Mouse (Mus musculus) midbrain, embryonic 11.5 days (tissue): ENCODE measurements at regions not wholly inside any gene's neighbourhood (a gene's known extent, or its start where the extent isn't known, plus 50 kb on each side); places are given as distances from the start of the nearest gene placed in this dataset.

Source experiments
- ATAC-seq: fragments of 200-750 bp; cut with Nextera tagmentation; 2 replicates; pipeline ENCODE4 v1.8.0; 2017; ENCODE audit warnings: moderate TSS enrichment, moderate library complexity; ENCODE audit not compliant: low FRiP score
- DNase-seq: peaks from one replicate; pipeline ENCODE4 v3.0.0; 2015; ENCODE audit warnings: low spot score; ENCODE audit errors: missing footprints
- H3K27ac ChIP-seq: fragments of 300-500 bp; sonication (generic); 2 replicates; pipeline ENCODE4 v1.5.1; 2014; ENCODE audit warnings: low read depth, low read length
- H3K27me3 ChIP-seq: fragments of 300-500 bp; sonication (generic); 2 replicates; pipeline ENCODE4 v1.6.1; 2014; ENCODE audit warnings: mild to moderate bottlenecking, low read length, moderate library complexity, mixed read lengths; ENCODE audit not compliant: control insufficient read depth, insufficient read depth
- H3K36me3 ChIP-seq: fragments of 300-500 bp; sonication (generic); 2 replicates; pipeline ENCODE4 v1.6.1; 2014; ENCODE audit warnings: mild to moderate bottlenecking, low read length, moderate library complexity, mixed read lengths; ENCODE audit not compliant: control insufficient read depth, insufficient read depth
- H3K4me1 ChIP-seq: fragments of 300-500 bp; sonication (generic); 2 replicates; pipeline ENCODE4 v1.6.1; 2014; ENCODE audit warnings: low read length; ENCODE audit not compliant: control insufficient read depth, insufficient read depth
- H3K4me2 ChIP-seq: fragments of 300-500 bp; sonication (generic); 2 replicates; pipeline ENCODE4 v1.6.1; 2014; ENCODE audit warnings: mild to moderate bottlenecking, moderate library complexity
- H3K4me3 ChIP-seq: fragments of 300-500 bp; sonication (generic); 2 replicates; pipeline ENCODE4 v1.5.1; 2014; ENCODE audit warnings: low read depth, low read length
- H3K9ac ChIP-seq: fragments of 300-500 bp; sonication (generic); 2 replicates; pipeline ENCODE4 v1.6.1; 2014; ENCODE audit warnings: low read length
- H3K9me3 ChIP-seq: fragments of 300-500 bp; sonication (generic); 2 replicates; pipeline ENCODE4 v1.6.1; 2016; ENCODE audit warnings: low read length; ENCODE audit not compliant: control insufficient read depth
- WGBS: fragments of 180-500 bp; shearing (Covaris S2); extraction: QIAGEN DNeasy Blood & Tissue Kit; methylation state at CpG from one replicate; pipeline ENCODE4 v1.1.7; 2014; 5-methylcytosine and 5-hydroxymethylcytosine counted together

DNA sequence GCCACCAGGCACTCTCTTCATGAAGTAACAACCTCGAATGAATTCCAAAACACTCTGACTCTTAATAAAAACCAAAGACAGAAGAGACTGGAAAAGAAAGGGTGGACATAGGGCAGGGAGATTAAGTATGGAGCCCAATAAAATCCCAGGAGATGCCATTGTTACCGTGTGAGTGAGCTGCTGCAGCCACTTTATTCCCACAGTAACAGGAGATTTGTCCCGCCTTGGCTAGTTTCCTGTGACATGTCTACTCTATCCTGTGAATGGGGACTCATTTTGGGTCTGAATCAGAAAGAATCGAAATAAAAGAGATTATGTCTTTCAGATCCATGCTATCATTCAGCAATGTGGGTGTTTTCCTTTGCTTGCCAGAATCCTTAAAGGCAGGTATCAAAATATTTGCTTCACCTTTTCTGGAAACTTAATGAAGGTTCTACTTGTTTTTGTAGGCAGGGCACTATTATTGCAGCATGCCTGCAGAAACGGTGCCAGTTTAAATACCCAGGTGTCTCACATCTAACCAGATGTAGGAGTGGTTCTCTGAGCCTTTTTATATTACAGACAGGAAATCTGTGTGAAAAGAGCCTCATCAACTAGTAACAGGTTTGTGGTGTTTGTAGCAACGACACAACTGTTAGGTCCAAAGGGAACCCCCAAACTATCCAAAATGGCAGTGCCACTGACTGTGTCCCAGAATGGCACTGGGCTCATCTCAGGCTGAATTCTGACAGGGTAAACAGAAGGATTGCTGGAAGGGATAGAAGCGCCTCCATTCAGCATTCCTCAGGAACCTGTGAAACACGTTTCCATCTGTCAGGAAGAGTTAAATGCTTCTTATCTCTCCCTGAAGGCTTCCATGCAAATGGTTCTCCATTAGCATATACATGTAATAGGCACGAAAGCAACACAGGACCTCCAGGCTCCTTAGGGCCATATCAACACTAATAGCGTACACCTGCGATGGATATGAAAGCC, 55.5 kb upstream of the Chd2 start:
- no peak overlapping the region for H3K4me2 ChIP-seq
- no peaks in the 10 kb centered on the region for H3K27me3 ChIP-seq
- no peak overlapping the region for H3K4me3 ChIP-seq
- H3K9me3 ChIP-seq, result no peaks in the 10 kb centered on the region
- peak overlapping the region; percentile 18; the same call in 1 of the 2 replicates for H3K9ac ChIP-seq
- no peak for ATAC-seq
- no peaks in the 10 kb centered on the region for H3K36me3 ChIP-seq
- H3K4me1 ChIP-seq, result peaks cover 28% of the 10 kb centered on the region
- DNase-seq, result no peak
- H3K27ac ChIP-seq, result no peak overlapping the region
- 55% methylated on average over 11 of the region's 11 CpGs for WGBS

DNA sequence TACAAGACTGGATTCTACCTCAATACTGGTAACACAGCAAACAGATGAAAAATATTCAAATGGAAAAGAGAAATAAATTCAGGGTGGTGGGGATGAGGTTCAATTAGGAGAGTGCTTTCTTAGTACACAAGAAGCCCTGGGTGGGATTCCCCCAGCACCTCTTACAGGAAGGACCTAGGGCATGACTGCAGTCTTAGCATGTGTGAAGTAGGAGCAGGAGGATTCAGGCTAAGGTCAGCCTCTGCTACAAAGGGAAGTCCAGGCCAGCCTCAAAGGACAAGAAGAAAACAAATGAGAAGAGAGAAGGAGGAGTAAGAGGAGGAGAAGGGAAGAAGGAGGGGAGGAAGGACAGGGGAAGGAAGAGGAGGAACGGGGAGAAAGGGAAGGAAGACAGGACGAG, 54.8 kb upstream of the Chd2 start:
- DNase-seq, result no peak
- Histone ChIP-seq H3K27me3 (no peaks in the 10 kb centered on the region), H3K36me3 (no peaks in the 10 kb centered on the region), H3K9ac (no peak overlapping the region), H3K27ac (no peak overlapping the region), H3K4me1 (peaks cover 28% of the 10 kb centered on the region), H3K4me3 (no peak overlapping the region), H3K9me3 (no peaks in the 10 kb centered on the region), H3K4me2 (no peak overlapping the region)
- 30% methylated on average over 2 of the region's 2 CpGs for WGBS
- no peak for ATAC-seq

GRCm38 (mm10) chr7:73595860-73596259, 54.2 kb upstream of the Chd2 start:
- 58% methylated on average over 9 of the region's 9 CpGs for WGBS

GRCm38 (mm10) chr7:73595140-73595825, 53.7 kb upstream of the Chd2 start:
- peak; percentile 99 for ATAC-seq
- H3K27me3 ChIP-seq, result no peaks in the 10 kb centered on the region
- peak overlapping the region; percentile 25 for H3K4me3 ChIP-seq
- peak overlapping the region; percentile 81 for H3K27ac ChIP-seq
- peaks cover 28% of the 10 kb centered on the region for H3K4me1 ChIP-seq
- H3K4me2 ChIP-seq, result peak overlapping the region; percentile 52
- no peaks in the 10 kb centered on the region for H3K9me3 ChIP-seq
- WGBS, result 4% methylated on average over 23 of the region's 23 CpGs
- peak overlapping the region; percentile 47; the same call in 1 of the 2 replicates for H3K9ac ChIP-seq
- peak; percentile 98 for DNase-seq
- no peaks in the 10 kb centered on the region for H3K36me3 ChIP-seq

More at GRCm38 (mm10) chr7:73595860-73596259, 54.2 kb upstream of the Chd2 start:
- Histone ChIP-seq H3K4me3 (no peak overlapping the region), H3K27me3 (no peaks in the 10 kb centered on the region), H3K9ac (no peak overlapping the region), H3K4me1 (peaks cover 28% of the 10 kb centered on the region), H3K9me3 (no peaks in the 10 kb centered on the region), H3K27ac (peak overlapping the region; percentile 81), H3K36me3 (no peaks in the 10 kb centered on the region), H3K4me2 (peak overlapping the region; percentile 52; the same call in 1 of the 2 replicates)
- ATAC-seq (0 out of 2 replicates have a peak, but pooled peaks have one; percentile 10), DNase-seq (peak; percentile 86)

DNA sequence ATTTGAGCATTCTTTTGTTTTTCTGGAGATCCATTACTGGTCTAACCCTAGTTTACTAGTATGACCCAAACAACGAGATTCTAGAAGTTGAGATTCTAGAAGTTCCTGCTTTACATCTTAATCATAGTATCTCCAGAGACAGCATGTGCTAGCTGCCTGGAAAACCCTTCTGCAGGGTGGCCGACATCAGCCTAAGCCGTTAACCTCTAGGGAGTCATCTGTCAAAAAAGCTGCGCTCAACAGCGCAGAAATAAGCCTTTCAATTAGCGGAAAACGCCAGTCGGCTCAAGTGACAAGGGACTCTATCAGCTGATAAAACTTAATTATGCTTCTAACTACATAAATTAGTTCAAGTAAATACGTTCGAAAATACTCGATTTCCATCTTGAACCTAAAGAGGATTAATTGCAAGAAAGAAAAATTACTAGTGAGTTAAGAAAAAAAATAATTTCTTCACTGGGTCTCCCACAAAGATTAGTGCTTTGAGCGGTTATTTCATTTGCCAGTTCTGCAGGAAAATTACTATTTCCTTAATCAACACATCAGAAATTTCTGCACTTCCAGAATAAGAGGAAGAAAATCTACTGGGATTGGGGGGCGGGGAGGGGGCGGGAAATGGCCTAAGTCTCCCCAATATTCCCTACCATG, 53.0 kb upstream of the Chd2 start:
- peak overlapping the region; percentile 52 for H3K4me2 ChIP-seq
- peak; percentile 91 for DNase-seq
- no peaks in the 10 kb centered on the region for H3K9me3 ChIP-seq
- H3K4me3 ChIP-seq, result peak overlapping the region; percentile 25
- WGBS, result 2% methylated on average over 14 of the region's 14 CpGs
- H3K36me3 ChIP-seq, result no peaks in the 10 kb centered on the region
- H3K27me3 ChIP-seq, result no peaks in the 10 kb centered on the region
- peak; percentile 44; the same call in 1 of the 2 replicates for ATAC-seq
- H3K4me1 ChIP-seq, result peaks cover 28% of the 10 kb centered on the region
- peak overlapping the region; percentile 47; the same call in 1 of the 2 replicates for H3K9ac ChIP-seq
- peak overlapping the region; percentile 81 for H3K27ac ChIP-seq

GRCm38 (mm10) chr7:73593645-73594385, 52.2 kb upstream of the Chd2 start:
- no peak for ATAC-seq
- H3K4me2 ChIP-seq, result peak overlapping the region; percentile 52; the same call in 1 of the 2 replicates
- H3K4me3 ChIP-seq, result no peak overlapping the region
- no peak overlapping the region for H3K27ac ChIP-seq
- H3K27me3 ChIP-seq, result no peaks in the 10 kb centered on the region
- no peaks in the 10 kb centered on the region for H3K9me3 ChIP-seq
- WGBS, result 75% methylated on average over 17 of the region's 17 CpGs
- peaks cover 28% of the 10 kb centered on the region for H3K4me1 ChIP-seq
- no peak overlapping the region for H3K9ac ChIP-seq
- no peaks in the 10 kb centered on the region for H3K36me3 ChIP-seq
- DNase-seq, result peak; percentile 86

- 91% methylated on average over 5 of the region's 5 CpGs for WGBS
- ATAC-seq, result no peak
- H3K9me3 ChIP-seq, result no peaks in the 10 kb centered on the region
- no peak overlapping the region for H3K4me3 ChIP-seq
- DNase-seq, result no peak
- H3K9ac ChIP-seq, result no peak overlapping the region
- H3K36me3 ChIP-seq, result no peaks in the 10 kb centered on the region
- H3K27me3 ChIP-seq, result no peaks in the 10 kb centered on the region
- no peak overlapping the region for H3K27ac ChIP-seq
- peaks cover 28% of the 10 kb centered on the region for H3K4me1 ChIP-seq
- no peak overlapping the region for H3K4me2 ChIP-seq
These were observed 51.2 kb upstream of the Chd2 start for GRCm38 (mm10) chr7:73592857-73593256.
